Mouse (Mus musculus) lung, adult 18-20 months (tissue): Measurements from ENCODE around the gene Cfl1.

Experiments
- DNase-seq, 2 experiments: peaks; one replicate each; pipeline ENCODE4 v3.0.0; 2022; ENCODE audit warnings: mixed read lengths in 2 of 2

The Cfl1 gene

DNA sequence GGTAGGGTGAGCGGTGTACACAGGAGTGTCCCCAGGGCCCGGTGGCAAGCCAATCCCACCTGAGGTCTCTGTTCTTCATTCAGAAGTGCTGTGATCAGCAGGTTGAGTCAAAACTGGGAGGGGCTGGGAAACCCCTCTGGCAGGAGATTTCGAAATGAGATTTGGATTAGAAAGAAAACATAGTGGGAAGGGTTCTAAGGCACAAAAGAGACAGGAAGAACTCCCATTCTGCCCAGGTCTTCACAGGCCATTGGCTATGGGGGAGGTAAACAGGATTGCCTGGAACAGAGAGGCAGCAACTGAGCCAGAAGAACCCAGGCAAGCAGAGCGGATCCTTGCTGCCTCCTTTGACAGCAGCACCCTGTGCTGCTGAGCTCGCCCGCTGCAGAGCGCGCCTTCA, 48.5 kb downstream of the Cfl1 start:
- no peak for DNase-seq

DNA sequence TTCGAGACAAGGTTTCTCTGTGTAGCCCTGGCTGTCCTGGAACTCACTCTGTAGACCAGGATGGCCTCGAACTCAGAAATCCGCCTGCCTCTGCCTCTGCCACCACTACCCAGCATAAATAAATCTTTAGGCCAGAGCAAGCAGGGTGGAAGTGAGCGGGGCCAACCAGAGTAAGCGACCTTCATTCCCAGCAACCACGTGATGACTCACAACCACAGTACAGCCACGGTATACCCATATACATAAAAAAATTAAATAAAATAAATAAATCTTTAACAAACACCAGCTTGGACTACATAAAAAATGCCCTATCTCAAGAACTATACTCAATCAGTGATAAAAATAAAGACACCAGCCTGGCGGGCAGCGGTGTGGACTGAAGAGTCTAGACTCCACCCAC, 53.1 kb downstream of the Cfl1 start:
- DNase-seq, result no peak

DNA sequence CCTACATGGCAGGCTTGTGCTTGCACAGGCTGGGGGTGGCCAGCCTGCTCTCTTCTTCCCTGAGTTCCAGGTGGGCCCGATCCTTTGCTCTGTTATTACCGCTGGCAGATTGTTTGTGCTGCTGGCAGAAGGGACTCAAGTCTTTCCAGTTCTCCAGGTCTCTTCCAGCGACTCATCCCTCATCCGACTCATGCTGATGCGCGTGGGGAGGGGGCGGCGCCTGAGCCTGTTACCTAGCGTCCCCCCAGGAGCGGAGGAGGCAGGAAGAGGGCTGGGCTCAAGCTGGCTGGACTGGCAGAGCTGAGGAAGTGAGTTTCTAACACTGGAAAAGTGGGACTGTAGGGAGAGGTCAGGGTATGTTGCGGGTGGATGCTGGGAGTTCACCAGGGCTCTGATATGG, 53.8 kb downstream of the Cfl1 start:
- DNase-seq, result no peak
